Mouse (Mus musculus) thymus, postnatal 4 days (tissue): ENCODE measurements around the gene Basp1.
A peak's percentile ranks its signal among the peaks of the same experiment; 100 is the strongest.

ENCODE experiments used
- DNase-seq: peaks from one replicate; pipeline ENCODE4 v3.0.0; 2021

Gene Basp1

DNA sequence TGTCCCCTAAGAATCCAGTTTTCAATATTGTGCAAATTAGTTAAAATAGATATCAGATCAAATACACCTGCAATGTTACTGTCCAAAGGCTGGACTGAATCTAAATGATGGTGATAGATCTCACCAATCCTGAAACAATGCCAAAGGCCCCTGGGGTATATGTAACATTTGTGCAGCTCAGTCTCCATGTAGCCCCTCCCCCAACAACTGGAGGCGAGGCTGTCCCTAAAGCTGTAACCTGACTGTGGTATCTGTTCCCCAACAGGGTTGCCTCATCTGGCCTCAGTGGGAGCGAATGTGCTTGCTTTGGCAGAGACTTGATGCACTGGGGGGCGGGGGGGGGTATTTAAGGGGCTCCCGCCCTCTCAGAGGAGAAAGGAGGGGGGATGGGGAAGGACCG lies 52.7 kb downstream of the Basp1 start:
- DNase-seq: no peak

DNA sequence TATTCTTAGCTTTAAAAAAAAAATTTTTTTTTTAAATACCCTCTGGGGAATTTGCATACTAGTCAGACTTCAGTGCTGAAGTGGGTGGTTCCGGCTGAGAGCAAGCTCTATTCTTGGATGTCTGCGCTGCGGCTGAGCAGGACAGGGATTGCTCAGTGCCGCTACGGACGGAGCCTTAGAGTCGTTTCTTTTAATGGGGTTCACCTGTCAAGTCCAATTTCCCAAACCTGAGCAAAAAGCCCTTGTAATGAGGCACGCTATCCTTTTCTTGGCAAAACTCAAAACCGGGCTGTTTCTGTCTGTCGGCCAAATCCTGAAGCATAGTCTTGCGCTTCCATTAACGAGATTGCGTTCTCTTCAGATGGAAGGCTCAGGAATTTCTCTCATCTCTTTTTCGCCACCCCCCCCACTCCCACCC lies 54.9 kb downstream of the Basp1 start:
- DNase-seq: no peak

DNA sequence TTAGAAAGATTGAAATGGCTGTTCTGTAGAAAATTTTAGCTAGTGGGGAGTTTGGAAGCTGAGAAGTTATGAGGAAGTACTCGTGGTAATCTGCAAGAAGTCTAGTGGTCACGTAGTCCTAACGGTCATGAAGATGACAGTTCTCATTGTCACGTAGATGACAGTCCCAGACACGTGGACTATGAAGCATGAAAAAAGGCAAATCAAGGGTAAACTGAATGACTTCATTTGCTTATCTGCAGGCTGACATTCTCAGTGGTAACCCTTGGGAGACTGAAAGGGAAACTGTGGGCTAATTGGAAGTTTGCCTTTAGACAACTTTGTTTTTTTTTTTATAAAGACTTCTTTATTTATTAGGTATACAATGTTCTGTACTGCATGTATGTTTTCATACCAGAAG lies 58.2 kb downstream of the Basp1 start:
- no peak for DNase-seq

DNA sequence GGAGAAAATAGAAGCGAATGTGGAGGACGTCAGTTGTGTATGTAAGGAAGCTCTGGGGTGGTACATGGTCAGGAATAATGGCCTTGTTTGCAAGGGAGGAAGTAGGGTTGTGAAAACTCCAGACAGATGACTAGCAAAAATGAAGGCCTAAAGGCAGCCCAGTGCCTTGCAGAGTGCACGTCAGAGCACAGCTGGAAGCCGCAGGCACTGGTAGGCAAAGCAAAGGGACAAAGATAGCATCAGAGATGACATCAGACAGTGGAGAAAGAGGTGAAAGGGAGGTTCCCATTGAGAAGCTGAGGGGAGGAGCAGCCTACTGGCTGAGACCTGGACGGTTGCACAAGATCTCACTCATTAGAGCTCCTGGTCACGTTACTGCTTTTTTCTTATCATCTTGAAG lies 58.8 kb downstream of the Basp1 start:
- peak; percentile 27 for DNase-seq

DNA sequence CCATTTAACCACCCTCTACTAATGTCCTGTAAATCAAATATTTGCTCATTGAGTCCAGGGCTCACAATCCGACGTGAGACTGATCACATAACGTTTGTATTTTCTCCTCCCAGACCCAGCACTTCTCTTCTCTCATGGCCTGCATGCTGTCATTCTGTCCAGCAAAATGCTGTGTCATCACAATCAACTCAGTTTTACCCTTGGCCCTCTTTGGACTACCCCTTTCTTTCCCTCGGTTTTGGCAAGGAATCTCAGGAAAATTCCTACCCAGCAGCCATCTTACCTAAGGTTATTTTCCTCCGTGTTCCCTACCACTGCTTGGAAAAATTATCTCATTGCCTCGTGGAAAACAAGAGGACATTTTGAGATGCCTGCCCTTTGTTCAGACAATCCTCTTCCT lies 60.1 kb downstream of the Basp1 start:
- no peak for DNase-seq

DNA sequence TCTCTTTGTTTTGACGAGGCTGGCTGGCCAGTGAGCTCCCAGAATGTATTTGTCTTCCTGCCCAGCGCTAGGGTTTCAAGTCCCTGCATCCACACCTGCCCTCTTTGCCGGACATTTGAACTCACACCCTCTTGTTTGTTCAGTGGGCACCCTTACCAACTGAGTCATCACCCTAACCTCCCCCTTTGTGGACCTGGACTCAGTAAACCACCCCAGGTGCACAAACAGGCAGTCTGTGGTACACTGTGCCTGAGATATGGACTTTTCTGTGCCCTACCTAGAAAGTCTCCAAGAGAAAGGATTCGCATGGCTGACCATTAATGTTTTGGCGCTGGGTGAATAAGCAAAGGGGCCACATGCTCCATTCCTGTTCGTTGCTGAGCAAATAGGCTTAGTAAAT lies 70.3 kb downstream of the Basp1 start:
- DNase-seq: no peak

DNA sequence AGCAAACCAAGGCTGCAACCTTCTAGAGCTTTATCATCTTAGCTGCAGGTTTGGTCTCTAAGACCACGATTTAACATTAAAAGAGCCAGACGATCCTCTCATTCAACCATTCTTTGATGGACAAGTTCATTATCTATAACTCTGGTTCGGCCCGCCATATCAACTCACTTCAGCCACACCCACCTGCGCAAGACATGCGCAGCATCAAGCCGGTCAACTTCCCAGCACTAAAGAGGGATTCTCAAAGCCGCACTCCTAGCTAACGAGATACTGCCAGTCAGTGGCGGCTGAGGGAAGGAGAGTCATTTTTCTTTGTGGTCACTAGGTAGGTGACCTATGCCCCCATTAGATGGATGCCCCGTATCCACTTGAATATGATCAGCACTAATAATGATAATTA lies 78.3 kb downstream of the Basp1 start:
- no peak for DNase-seq

DNA sequence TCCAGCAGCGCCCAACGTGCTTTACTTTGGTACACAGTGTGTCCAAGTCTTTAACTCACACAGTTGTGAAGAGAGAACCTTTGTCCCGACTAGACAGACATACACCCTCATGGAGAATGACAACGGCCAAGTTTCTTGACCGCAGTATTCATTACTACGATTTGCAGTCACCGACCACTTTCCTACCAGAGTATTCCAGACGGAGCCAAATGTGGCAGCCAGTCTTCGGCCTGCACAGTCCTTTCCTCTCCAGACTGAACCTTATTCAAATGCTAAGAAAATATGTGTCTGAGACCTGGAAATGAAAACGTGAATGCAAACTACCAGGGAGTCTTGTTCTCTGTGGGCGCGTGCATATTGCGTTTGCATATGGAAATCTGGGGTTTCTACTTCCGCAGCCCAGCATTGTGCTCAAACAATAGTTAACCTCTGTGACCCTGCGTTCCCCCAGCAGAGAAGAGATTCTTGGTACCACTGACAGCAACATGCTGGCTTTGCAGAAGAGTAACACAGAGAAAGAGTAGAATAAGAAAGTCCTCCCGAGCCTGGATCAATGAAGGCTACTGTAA lies 81.6 kb downstream of the Basp1 start:
- no peak for DNase-seq

DNA sequence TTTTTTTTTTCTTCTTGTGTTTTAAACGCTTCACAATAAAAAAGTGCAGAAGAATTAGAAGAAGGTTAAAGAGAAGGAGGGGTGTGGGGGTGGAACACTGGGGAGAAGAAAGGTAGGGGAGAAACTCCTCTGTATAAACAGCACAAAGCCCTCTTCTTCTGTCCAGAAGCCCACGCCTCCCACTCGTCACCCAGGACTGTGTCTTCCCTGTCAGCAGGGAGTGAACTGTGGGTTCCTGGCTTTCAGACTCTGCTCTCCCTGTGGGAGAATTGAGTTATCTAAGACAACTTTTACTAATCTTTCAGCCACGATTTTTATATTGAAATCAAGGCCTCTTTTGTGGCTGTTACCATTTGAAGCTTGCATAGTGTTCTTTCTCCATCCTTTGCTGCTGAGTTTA lies 82.6 kb downstream of the Basp1 start:
- no peak for DNase-seq

DNA sequence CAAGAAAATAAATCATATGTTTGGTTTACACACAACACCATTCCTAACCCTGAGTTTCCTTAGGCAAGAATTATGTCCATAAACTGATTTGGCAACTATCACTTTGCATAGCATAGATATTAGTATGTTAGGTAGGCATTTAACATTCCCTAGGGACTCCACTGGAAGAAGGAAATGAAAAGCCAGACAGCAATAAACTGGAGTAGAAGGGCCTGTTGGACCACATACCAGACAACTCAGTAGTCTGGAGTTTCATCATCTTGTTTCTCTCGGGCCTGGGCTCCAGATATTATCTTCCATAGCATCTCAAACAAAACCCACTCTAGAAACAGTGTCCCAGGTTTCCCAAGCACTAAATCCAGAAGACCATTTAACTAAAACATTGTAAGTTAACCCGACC lies 91.0 kb downstream of the Basp1 start:
- DNase-seq: no peak

DNA sequence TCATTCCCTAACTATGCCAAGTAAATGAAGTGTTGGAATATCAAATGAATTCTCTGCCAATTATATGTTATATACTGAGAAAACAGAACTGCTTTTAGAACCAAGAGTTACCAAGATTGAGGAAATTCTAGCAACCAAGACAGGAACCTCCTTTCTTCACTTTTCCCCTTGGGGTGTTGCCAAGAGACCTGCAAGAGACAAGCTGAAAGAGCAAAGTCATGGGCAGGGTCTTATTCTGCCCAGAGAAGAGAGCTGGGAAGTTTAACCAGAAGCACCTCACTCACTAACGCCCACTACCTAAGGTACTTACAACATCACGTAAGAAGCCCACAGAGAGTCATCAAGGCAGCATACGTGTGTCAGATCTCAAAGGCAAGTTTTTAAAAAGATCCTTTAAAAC lies 91.5 kb downstream of the Basp1 start:
- no peak for DNase-seq

DNA sequence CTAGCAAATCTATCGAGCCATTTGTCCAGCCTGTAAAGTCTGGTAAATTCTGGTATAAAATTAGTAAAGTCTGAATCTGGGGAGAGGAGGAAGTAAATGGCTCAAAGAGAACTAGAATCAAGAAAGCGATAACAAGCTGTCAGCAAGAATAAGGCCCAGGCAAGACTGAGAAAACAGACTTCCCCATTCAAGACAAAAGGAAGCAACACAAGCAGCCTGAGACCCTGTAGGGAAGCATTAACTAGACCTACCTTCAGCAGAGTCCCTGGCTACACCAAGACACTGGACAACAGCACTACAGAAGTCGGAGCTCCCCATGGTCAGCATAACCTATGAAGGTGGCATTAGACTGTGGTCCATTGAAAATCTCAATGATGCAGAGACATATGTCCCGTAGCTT lies 91.9 kb downstream of the Basp1 start:
- DNase-seq: no peak

DNA sequence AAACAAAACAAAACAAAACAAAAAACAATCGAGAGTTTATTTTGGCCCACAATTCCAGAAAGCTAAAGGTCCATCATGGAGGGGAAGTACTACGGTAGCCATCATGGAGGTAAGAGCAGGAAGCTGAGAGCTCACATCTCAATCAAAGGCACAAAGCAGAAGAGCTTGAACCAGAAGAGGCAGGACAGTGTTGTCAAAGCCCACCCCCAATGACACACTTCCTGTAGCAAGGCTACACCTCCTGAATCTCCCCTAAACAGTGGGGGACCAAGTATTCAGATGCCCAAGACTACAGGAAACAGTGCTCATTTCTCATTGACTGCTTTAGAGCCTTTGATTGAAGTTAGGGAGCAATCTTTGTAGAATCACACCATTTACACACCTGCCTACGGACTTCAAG lies 99.1 kb downstream of the Basp1 start:
- DNase-seq: no peak
